Mouse (Mus musculus) bone marrow, adult 2 months (tissue): Measurements from ENCODE around the gene P3h2.

Experiments
- CTCF ChIP-seq: fragments of 200-500 bp; IDR thresholded peaks from 2 replicates; pipeline ENCODE4 v1.5.1; 2011; ENCODE audit warnings: low read length, control low read depth; ENCODE audit not compliant: control insufficient read depth, insufficient read depth
- POLR2A ChIP-seq: fragments of 200-500 bp; IDR thresholded peaks from 2 replicates; pipeline ENCODE4 v1.6.1; 2011; ENCODE audit warnings: low read depth, mild to moderate bottlenecking, control low read depth, low read length, borderline replicate concordance; ENCODE audit not compliant: control insufficient read depth

GRCm38 (mm10) chr16:26152258-26152657 is 46.7 kb upstream of the P3h2 start:
- TF ChIP-seq CTCF (no peak), POLR2A (no peak)
